Comparison of ENCODE assay signal across 8 mouse cellular contexts in genomic region chr3:51417485-51417884, GRCm38 (mm10). TPM values are rescaled to one million over a fixed set of nuclear protein-coding genes. Genes with fewer than 3 reads are reported as not detected.
DNase-seq lines count a peak whose midpoint lies in the region; ATAC-seq and TF ChIP-seq lines count a peak whose summit lies in the region.

No protein-coding gene starts in this region.

- TF ChIP-seq CTCF in gastrocnemius, adult 2 months (IDR thresholded peaks at IDR 0.05): no peak

- no peaks in the 10 kb centered on the region for H3K9me3 ChIP-seq in forebrain, embryonic 14.5 days (replicated peaks; ENCODE audit: control insufficient read depth, low read length)
- no peaks in the 10 kb centered on the region for H3K9me3 ChIP-seq in liver, embryonic 15.5 days (replicated peaks)

- no peak for DNase-seq in gastrocnemius, adult 2 months
- DNase-seq in gastrocnemius, postnatal 36 days: no peak
- peak; percentile 37 for DNase-seq in 416B (ENCODE audit: low read depth)
- DNase-seq in forebrain, embryonic 14.5 days (ENCODE audit: low spot score): no peak
- no peak for DNase-seq in left cerebral cortex, postnatal 10 days (ENCODE audit: extremely low spot score in 1 of 2, low spot score in 2 of 2)
- no peak for DNase-seq in left cerebral cortex, adult 8-10 months (ENCODE audit: low spot score in 2 of 2)

- H3K4me3 ChIP-seq in gastrocnemius, adult 2 months: peak overlapping the region; percentile 80
- H3K4me3 ChIP-seq in forebrain, embryonic 14.5 days (ENCODE audit: low read depth, low read length): peak overlapping the region; percentile 99
- H3K4me3 ChIP-seq in liver, embryonic 15.5 days (replicated peaks): peak overlapping the region; percentile 100

- 48% methylated on average over 2 of the region's 2 CpGs for WGBS in forebrain, embryonic 14.5 days
- WGBS in liver, embryonic 15.5 days (ENCODE audit: insufficient replicate concordance): 46% methylated on average over 2 of the region's 2 CpGs

- intact Hi-C loops in gastrocnemius, adult 2 months (cut with DNase I): no loop called here
- intact Hi-C loops in gastrocnemius, postnatal 36 days (cut with DNase I): no loop called here
- intact Hi-C loops in left cerebral cortex, postnatal 10 days (cut with DNase I): no loop called here

- H3K9ac ChIP-seq in forebrain, embryonic 14.5 days (ENCODE audit: low read length): no peak overlapping the region; the same call in 1 of the 2 replicates
- H3K9ac ChIP-seq in liver, embryonic 15.5 days: peak overlapping the region; percentile 97; the same call in 1 of the 2 replicates

- no peak for ATAC-seq in forebrain, embryonic 14.5 days
- no peak for ATAC-seq in liver, embryonic 15.5 days (ENCODE audit: insufficient read depth)
- ATAC-seq in CD4-positive, CD25-positive, alpha-beta regulatory T cell, adult 4 months: no peak

- peaks cover 24% of the 10 kb centered on the region for H3K4me1 ChIP-seq in forebrain, embryonic 14.5 days (ENCODE audit: control insufficient read depth, insufficient read depth, low read length)
- peaks cover 52% of the 10 kb centered on the region for H3K4me1 ChIP-seq in liver, embryonic 15.5 days (replicated peaks)

- no peaks in the 10 kb centered on the region for H3K36me3 ChIP-seq in forebrain, embryonic 14.5 days (ENCODE audit: control insufficient read depth, insufficient read depth, low read length)
- no peaks in the 10 kb centered on the region; the same call in 1 of the 2 replicates for H3K36me3 ChIP-seq in liver, embryonic 15.5 days (replicated peaks)

- H3K27me3 ChIP-seq in forebrain, embryonic 14.5 days (replicated peaks; ENCODE audit: control insufficient read depth, insufficient read depth, low read length): no peaks in the 10 kb centered on the region
- H3K27me3 ChIP-seq in liver, embryonic 15.5 days: no peaks in the 10 kb centered on the region

- peak overlapping the region; percentile 98 for H3K27ac ChIP-seq in gastrocnemius, adult 2 months
- H3K27ac ChIP-seq in forebrain, embryonic 14.5 days (ENCODE audit: low read depth, low read length): no peak overlapping the region
- H3K27ac ChIP-seq in liver, embryonic 15.5 days (replicated peaks): peak overlapping the region; percentile 97; the same call in 1 of the 2 replicates

- peak overlapping the region; percentile 87 for H3K4me2 ChIP-seq in forebrain, embryonic 14.5 days (ENCODE audit: low read length)
- H3K4me2 ChIP-seq in liver, embryonic 15.5 days: peak overlapping the region; percentile 81

RNA-seq across cellular contexts. Expression of gene Naa15, which starts 2.5 kb away (rescaled TPM):
- 10 to 100 TPM; 44.5 to 50.0 TPM for total RNA-seq in gastrocnemius, adult 2 months (2021)
- 10 to 100 TPM; 41.0 to 41.6 TPM for total RNA-seq in gastrocnemius, postnatal 36 days (2021)
- polyA plus RNA-seq in forebrain, embryonic 14.5 days (2014; fragmentation: Nextera tagmentation; extraction: Ambion mirVana): 26.6 and 37.4 TPM in 2 replicates
- polyA plus RNA-seq in liver, embryonic 15.5 days (2015; fragmentation: Nextera tagmentation; extraction: Ambion mirVana): 20.4 and 22.3 TPM in 2 replicates
- polyA plus RNA-seq in CD4-positive, CD25-positive, alpha-beta regulatory T cell, adult 4 months (2017; shearing (Covaris generic)): 10 to 100 TPM; 18.4 to 30.4 TPM
- total RNA-seq in left cerebral cortex, postnatal 10 days (2021): 10 to 100 TPM; 48.0 to 56.5 TPM
- total RNA-seq in left cerebral cortex, adult 8-10 months (2022): 10 to 100 TPM; 40.1 to 54.8 (median 43.8) TPM

RNA-seq across cellular contexts. Expression of gene Ndufc1, which starts 8.7 kb away (rescaled TPM):
- total RNA-seq in gastrocnemius, adult 2 months (2021): 1,000 to 10,000 TPM; 1,007 to 1,209 TPM
- 1,000 to 10,000 TPM; 1,029 to 1,117 TPM for total RNA-seq in gastrocnemius, postnatal 36 days (2021)
- 715 and 875 TPM in 2 replicates for polyA plus RNA-seq in forebrain, embryonic 14.5 days (2014; fragmentation: Nextera tagmentation; extraction: Ambion mirVana)
- 308 and 386 TPM in 2 replicates for polyA plus RNA-seq in liver, embryonic 15.5 days (2015; fragmentation: Nextera tagmentation; extraction: Ambion mirVana)
- polyA plus RNA-seq in CD4-positive, CD25-positive, alpha-beta regulatory T cell, adult 4 months (2017; shearing (Covaris generic)): 100 to 1,000 TPM; 177 to 260 TPM
- 100 to 1,000 TPM; 341 to 350 TPM for total RNA-seq in left cerebral cortex, postnatal 10 days (2021)
- total RNA-seq in left cerebral cortex, adult 8-10 months (2022): 100 to 1,000 TPM; 289 to 306 (median 295) TPM

RNA-seq across cellular contexts. Expression of gene Mgarp, which starts 20.9 kb away (rescaled TPM):
- not detected for total RNA-seq in gastrocnemius, adult 2 months (2021)
- under 1 TPM; 0.20 to 0.27 TPM for total RNA-seq in gastrocnemius, postnatal 36 days (2021)
- 0.56 and 0.77 TPM in 2 replicates for polyA plus RNA-seq in forebrain, embryonic 14.5 days (2014; fragmentation: Nextera tagmentation; extraction: Ambion mirVana)
- 1.3 and 1.9 TPM in 2 replicates for polyA plus RNA-seq in liver, embryonic 15.5 days (2015; fragmentation: Nextera tagmentation; extraction: Ambion mirVana)
- 1 to 10 TPM; 1.7 to 2.4 TPM for polyA plus RNA-seq in CD4-positive, CD25-positive, alpha-beta regulatory T cell, adult 4 months (2017; shearing (Covaris generic))
- total RNA-seq in left cerebral cortex, postnatal 10 days (2021): not detected
- under 1 TPM in 2 of 4 experiments, not detected in 2; 0.42 to 0.59 TPM for total RNA-seq in left cerebral cortex, adult 8-10 months (2022)
